ENCODE assay signal across 8 mouse cellular contexts in the genomic region with DNA sequence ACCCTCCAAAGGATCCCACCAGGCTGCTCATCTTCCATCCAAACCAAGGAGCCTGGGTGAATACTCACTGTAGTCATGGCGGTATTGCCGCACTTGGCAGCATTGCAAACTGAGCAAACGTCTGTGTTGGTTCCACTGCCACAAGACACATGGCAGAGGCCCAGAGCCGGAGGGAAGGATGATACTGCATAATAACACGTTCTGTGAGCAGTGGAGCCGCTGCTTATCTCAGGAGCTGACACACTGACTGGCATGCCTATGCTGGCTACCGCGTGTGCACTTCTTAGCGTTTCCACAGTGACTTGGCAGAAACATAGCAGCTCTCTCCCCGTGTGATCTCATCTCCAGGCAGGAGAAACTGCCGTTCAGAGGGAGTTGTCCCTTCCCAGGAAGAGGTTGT.
DNase-seq lines count a peak whose midpoint lies in the region; ATAC-seq lines count a peak whose summit lies in the region.

No protein-coding gene starts in this region.

- peaks cover 40% of the 10 kb centered on the region for H3K4me1 ChIP-seq in midbrain, embryonic 14.5 days (ENCODE audit: control insufficient read depth, insufficient read depth, low read length)
- H3K4me1 ChIP-seq in midbrain, embryonic 10.5 days, result peaks cover 43% of the 10 kb centered on the region

- WGBS in midbrain, embryonic 14.5 days, result 53% methylated on average over 11 of the region's 11 CpGs
- WGBS in midbrain, embryonic 10.5 days, result 91% methylated on average over 11 of the region's 11 CpGs

- peak; percentile 76 for DNase-seq in midbrain, embryonic 14.5 days
- DNase-seq in midbrain, embryonic 10.5 days (ENCODE audit: low spot score), result no peak
- peak; percentile 81 to 85 for DNase-seq in heart, adult 18-20 months
- DNase-seq in layer of hippocampus, postnatal 10 days (ENCODE audit: low spot score in 2 of 2), result peak; percentile 74 to 80
- peak; percentile 76 for DNase-seq in right cerebral cortex, adult 18-20 months
- DNase-seq in adrenal gland, postnatal 10 days, result no peak
- DNase-seq in thymus, postnatal 0 days (ENCODE audit: low spot score), result no peak
- DNase-seq in adrenal gland, postnatal 14 days, result no peak

- H3K27ac ChIP-seq in midbrain, embryonic 14.5 days (replicated peaks; ENCODE audit: low read depth, low read length), result peak overlapping the region; percentile 4; the same call in 1 of the 2 replicates
- no peak overlapping the region; the same call in 1 of the 2 replicates for H3K27ac ChIP-seq in midbrain, embryonic 10.5 days (replicated peaks)

- no peaks in the 10 kb centered on the region for H3K36me3 ChIP-seq in midbrain, embryonic 14.5 days (ENCODE audit: control insufficient read depth, insufficient read depth, low read length)
- H3K36me3 ChIP-seq in midbrain, embryonic 10.5 days, result 0 out of 2 replicates have a peak, but pooled peaks cover 5% of the 10 kb centered on the region

- H3K4me2 ChIP-seq in midbrain, embryonic 14.5 days (ENCODE audit: low read length), result no peak overlapping the region

- H3K9ac ChIP-seq in midbrain, embryonic 14.5 days (replicated peaks; ENCODE audit: low read length), result no peak overlapping the region

- no peak overlapping the region for H3K4me3 ChIP-seq in midbrain, embryonic 14.5 days (replicated peaks; ENCODE audit: low read depth, low read length)
- H3K4me3 ChIP-seq in midbrain, embryonic 10.5 days, result no peak overlapping the region

- peak; percentile 43; the same call in 1 of the 2 replicates for ATAC-seq in midbrain, embryonic 14.5 days (ENCODE audit: low FRiP score, low TSS enrichment)

- no peaks in the 10 kb centered on the region for H3K27me3 ChIP-seq in midbrain, embryonic 14.5 days (ENCODE audit: control insufficient read depth, insufficient read depth, low read length)
- H3K27me3 ChIP-seq in midbrain, embryonic 10.5 days (ENCODE audit: low read depth, poor library complexity, severe bottlenecking), result no peaks in the 10 kb centered on the region; the same call in 1 of the 2 replicates

- no peaks in the 10 kb centered on the region for H3K9me3 ChIP-seq in midbrain, embryonic 14.5 days (ENCODE audit: control insufficient read depth, low read length)
- no peaks in the 10 kb centered on the region for H3K9me3 ChIP-seq in midbrain, embryonic 10.5 days (replicated peaks)

Comparison
In these comparisons a context has a peak if more than half of its experiments do, and no peak if none do; other contexts are left out.
1. DNase-seq: peak in midbrain, embryonic 14.5 days (single experiment), heart, adult 18-20 months (2 of 2), layer of hippocampus, postnatal 10 days (2 of 2) and right cerebral cortex, adult 18-20 months (single experiment); none in midbrain, embryonic 10.5 days (single experiment), adrenal gland, postnatal 10 days (single experiment), thymus, postnatal 0 days (single experiment) and adrenal gland, postnatal 14 days (single experiment).